15 mouse cellular contexts compared by ENCODE assay signal in genomic region chr13:113572046-113572686, GRCm38 (mm10). TPM values are rescaled to one million over a fixed set of nuclear protein-coding genes. Genes with fewer than 3 reads are reported as not detected.
DNase-seq lines count a peak whose midpoint lies in the region; ATAC-seq and TF ChIP-seq lines count a peak whose summit lies in the region.
"Had no signal": no experiment of that assay in that cellular context is flagged by ENCODE, and none has a peak within 500 bp of the region (broad histone marks: within the 10 kb centered on the region; RNA-seq: fewer than 3 reads in every experiment).

No protein-coding gene starts in this region.

- DNase-seq in heart, adult 18-20 months: peak; percentile 69 to 70
- peak; percentile 73 for DNase-seq in gastrocnemius, postnatal 25 days
- DNase-seq in kidney, adult 2 months: no peak
- DNase-seq in forebrain, postnatal 0 days: no peak
- DNase-seq: cerebellum, adult 9-10 months; kidney, adult 11 months; liver, embryonic 13.5 days; lung, postnatal 36 days; right cerebral cortex, postnatal 4 days had no signal

- H3K36me3 ChIP-seq in heart, embryonic 12.5 days: no peaks in the 10 kb centered on the region
- no peaks in the 10 kb centered on the region for H3K36me3 ChIP-seq in ES-Bruce4 (ENCODE audit: control insufficient read depth, insufficient read depth, low read length, poor library complexity, severe bottlenecking)
- H3K36me3 ChIP-seq in forebrain, embryonic 15.5 days: no peaks in the 10 kb centered on the region
- no peaks in the 10 kb centered on the region for H3K36me3 ChIP-seq in kidney, adult 2 months (ENCODE audit: control insufficient read depth, insufficient read depth, low read length)
- H3K36me3 ChIP-seq in forebrain, postnatal 0 days (ENCODE audit: insufficient read depth): no peaks in the 10 kb centered on the region
- H3K36me3 ChIP-seq: liver, embryonic 13.5 days had no signal

- TF ChIP-seq CTCF in ES-Bruce4 (IDR thresholded peaks at IDR 0.05; ENCODE audit: low read depth, low read length): no peak
- TF ChIP-seq CTCF in kidney, adult 2 months (conservative IDR thresholded peaks at IDR 0.05; ENCODE audit: insufficient read depth, insufficient read length, low read depth, low read length): no peak
- no peak for TF ChIP-seq CTCF in forebrain, postnatal 0 days (IDR thresholded peaks at IDR 0.05; ENCODE audit: low read depth)

- H3K4me2 ChIP-seq in heart, embryonic 12.5 days: no peak overlapping the region
- H3K4me2 ChIP-seq in forebrain, embryonic 15.5 days (replicated peaks): no peak overlapping the region
- no peak overlapping the region for H3K4me2 ChIP-seq in forebrain, postnatal 0 days (ENCODE audit: low read depth)
- H3K4me2 ChIP-seq: hindbrain, embryonic 14.5 days; liver, embryonic 13.5 days had no signal

- TF ChIP-seq POLR2A in ES-Bruce4 (IDR thresholded peaks at IDR 0.05; ENCODE audit: insufficient read depth, low read length): no peak
- no peak for TF ChIP-seq POLR2A in kidney, adult 2 months (IDR thresholded peaks at IDR 0.05; ENCODE audit: low read depth, low read length)

- no peaks in the 10 kb centered on the region for H3K27me3 ChIP-seq in heart, embryonic 12.5 days (replicated peaks)
- H3K27me3 ChIP-seq in ES-Bruce4 (ENCODE audit: control insufficient read depth, insufficient read depth, low read length, poor library complexity, severe bottlenecking): no peaks in the 10 kb centered on the region
- H3K27me3 ChIP-seq in forebrain, embryonic 15.5 days: no peaks in the 10 kb centered on the region
- H3K27me3 ChIP-seq in kidney, adult 2 months (replicated peaks; ENCODE audit: control insufficient read depth, insufficient read depth, low read length): no peaks in the 10 kb centered on the region
- no peaks in the 10 kb centered on the region for H3K27me3 ChIP-seq in forebrain, postnatal 0 days (ENCODE audit: insufficient read depth, low read length)
- H3K27me3 ChIP-seq: liver, embryonic 13.5 days had no signal

- ATAC-seq in heart, embryonic 12.5 days (ENCODE audit: insufficient number of reproducible peaks, low FRiP score): no peak
- peak; percentile 87 for ATAC-seq in megakaryocyte progenitor cell, adult 5-6 weeks (replicated peaks; ENCODE audit: poor library complexity)
- ATAC-seq in forebrain, embryonic 15.5 days (replicated peaks): no peak
- no peak for ATAC-seq in forebrain, postnatal 0 days
- ATAC-seq: activated CD4-positive, CD25-positive, alpha-beta regulatory T cell, adult 4 months had no signal

- 0 out of 2 replicates have a peak, but pooled peaks cover 4% of the 10 kb centered on the region for H3K9me3 ChIP-seq in heart, embryonic 12.5 days (replicated peaks)
- H3K9me3 ChIP-seq in ES-Bruce4 (replicated peaks; ENCODE audit: control insufficient read depth, insufficient read depth, low read length, poor library complexity, severe bottlenecking): peaks cover 15% of the 10 kb centered on the region
- no peaks in the 10 kb centered on the region for H3K9me3 ChIP-seq in forebrain, embryonic 15.5 days
- no peaks in the 10 kb centered on the region for H3K9me3 ChIP-seq in forebrain, postnatal 0 days (ENCODE audit: low read length)

- no peak overlapping the region for H3K4me3 ChIP-seq in heart, embryonic 12.5 days
- no peak overlapping the region for H3K4me3 ChIP-seq in ES-Bruce4 (ENCODE audit: low read depth, low read length)
- H3K4me3 ChIP-seq in forebrain, embryonic 15.5 days: no peak overlapping the region
- no peak overlapping the region for H3K4me3 ChIP-seq in kidney, adult 2 months (ENCODE audit: insufficient read depth, low read depth, low read length)
- no peak overlapping the region for H3K4me3 ChIP-seq in forebrain, postnatal 0 days (ENCODE audit: low read depth, low read length)
- H3K4me3 ChIP-seq: liver, embryonic 13.5 days had no signal

- 74% methylated on average over 9 of the region's 9 CpGs for WGBS in heart, embryonic 12.5 days
- WGBS in forebrain, embryonic 15.5 days: 80% methylated on average over 9 of the region's 9 CpGs
- WGBS in kidney, adult 2 months: 75% methylated on average over 9 of the region's 9 CpGs
- WGBS in forebrain, postnatal 0 days: 78% methylated on average over 9 of the region's 9 CpGs

- H3K4me1 ChIP-seq in heart, embryonic 12.5 days (replicated peaks): no peaks in the 10 kb centered on the region
- peaks cover 1% of the 10 kb centered on the region for H3K4me1 ChIP-seq in ES-Bruce4 (ENCODE audit: control insufficient read depth, insufficient read depth, low read length)
- no peaks in the 10 kb centered on the region for H3K4me1 ChIP-seq in forebrain, embryonic 15.5 days
- H3K4me1 ChIP-seq in kidney, adult 2 months (ENCODE audit: control insufficient read depth, insufficient read depth, low read length): no peaks in the 10 kb centered on the region
- H3K4me1 ChIP-seq in forebrain, postnatal 0 days (ENCODE audit: insufficient read depth): no peaks in the 10 kb centered on the region
- H3K4me1 ChIP-seq: liver, embryonic 13.5 days had no signal

- TF ChIP-seq EP300 in ES-Bruce4 (IDR thresholded peaks at IDR 0.05; ENCODE audit: insufficient read depth, low read depth, low read length): no peak

- no peak overlapping the region for H3K9ac ChIP-seq in heart, embryonic 12.5 days
- no peak overlapping the region for H3K9ac ChIP-seq in ES-Bruce4 (ENCODE audit: low read depth, poor library complexity, severe bottlenecking)
- H3K9ac ChIP-seq in forebrain, embryonic 15.5 days (replicated peaks): no peak overlapping the region
- H3K9ac ChIP-seq in forebrain, postnatal 0 days: no peak overlapping the region
- H3K9ac ChIP-seq: hindbrain, embryonic 14.5 days; liver, embryonic 13.5 days had no signal

- H3K27ac ChIP-seq in heart, embryonic 12.5 days (ENCODE audit: poor library complexity, severe bottlenecking): no peak overlapping the region
- peak overlapping the region; percentile 81 for H3K27ac ChIP-seq in ES-Bruce4 (ENCODE audit: insufficient read depth, low read length)
- no peak overlapping the region for H3K27ac ChIP-seq in forebrain, embryonic 15.5 days (replicated peaks)
- no peak overlapping the region for H3K27ac ChIP-seq in kidney, adult 2 months (ENCODE audit: insufficient read depth, low read depth, low read length)
- H3K27ac ChIP-seq in forebrain, postnatal 0 days (ENCODE audit: low read depth, low read length): no peak overlapping the region
- H3K27ac ChIP-seq: hindbrain, embryonic 14.5 days; liver, embryonic 13.5 days had no signal

RNA-seq across cellular contexts. Expression of gene Snx18, which starts 46.2 kb away (rescaled TPM):
- 10 to 100 TPM; 20.2 to 20.4 TPM for total RNA-seq in heart, adult 18-20 months (2021)
- 29.6 and 31.6 TPM in 2 replicates for polyA plus RNA-seq in heart, embryonic 12.5 days (2016; fragmentation: Nextera tagmentation; extraction: Ambion mirVana)
- polyA plus RNA-seq in ES-Bruce4 (2011; ENCODE audit: insufficient read depth, insufficient read length, low read depth, missing spikeins): 36.7 and 42.4 TPM in 2 replicates
- total RNA-seq in gastrocnemius, postnatal 25 days (2021): 10 to 100 TPM in 1 of 2 experiments, 1 to 10 TPM in 1; 9.1 to 11.0 TPM
- total RNA-seq in megakaryocyte progenitor cell, adult 5-6 weeks (2015): 35.4 and 45.4 TPM in 2 replicates
- 40.1 and 42.2 TPM in 2 replicates for total RNA-seq in megakaryocyte progenitor cell, adult 5-6 weeks (2017)
- polyA plus RNA-seq in forebrain, embryonic 15.5 days (2015; fragmentation: Nextera tagmentation; extraction: Ambion mirVana): 11.6 and 12.0 TPM in 2 replicates
- polyA plus RNA-seq in kidney, adult 2 months (2012; rRNA removed): 22.1 and 22.9 TPM in 2 replicates
- total RNA-seq in forebrain, postnatal 0 days (2014; rRNA removed): 30.7 and 35.5 TPM in 2 replicates
- polyA plus RNA-seq in forebrain, postnatal 0 days (2015; fragmentation: Nextera tagmentation; extraction: Ambion mirVana): 9.0 and 10.3 TPM in 2 replicates

Comparison
In these comparisons a context has a peak if more than half of its experiments do, and no peak if none do; other contexts are left out.
1. DNase-seq: peak in heart, adult 18-20 months (2 of 2) and gastrocnemius, postnatal 25 days (single experiment); none in kidney, adult 2 months (single experiment) and forebrain, postnatal 0 days (single experiment).